Mouse (Mus musculus): ENCODE results near the gene Rabl6. TPM values are rescaled to one million over a fixed set of nuclear protein-coding genes. Genes with fewer than 3 reads are reported as not detected.

Gene Rabl6
- polyA plus RNA-seq, 1 experiment from 2014 or later: 78.3 TPM

Other genes starting within 250 kb of the Rabl6 start
- gene Uap1l1, start 242.8 kb downstream of the Rabl6 start, polyA plus RNA-seq (2016; fragmentation: Nextera tagmentation; extraction: Ambion mirVana): 5.6 and 7.2 TPM in 2 replicates
- 38.1 and 39.5 TPM in 2 replicates for gene Sapcd2, start 236.2 kb downstream of the Rabl6 start, polyA plus RNA-seq (2016; fragmentation: Nextera tagmentation; extraction: Ambion mirVana)
- gene Entpd2, start 212.6 kb downstream of the Rabl6 start, polyA plus RNA-seq (2016; fragmentation: Nextera tagmentation; extraction: Ambion mirVana): 0.75 and 1.5 TPM in 2 replicates
- 241 and 266 TPM in 2 replicates for gene Npdc1, start 209.2 kb downstream of the Rabl6 start, polyA plus RNA-seq (2016; fragmentation: Nextera tagmentation; extraction: Ambion mirVana)
- gene Fut7, start 185.3 kb downstream of the Rabl6 start, polyA plus RNA-seq (2016; fragmentation: Nextera tagmentation; extraction: Ambion mirVana): 0.09 and 0.29 TPM in 2 replicates
- gene Abca2, start 179.8 kb downstream of the Rabl6 start, polyA plus RNA-seq (2016; fragmentation: Nextera tagmentation; extraction: Ambion mirVana): 10.0 and 10.2 TPM in 2 replicates
- gene Clic3, start 151.7 kb downstream of the Rabl6 start, polyA plus RNA-seq (2016; fragmentation: Nextera tagmentation; extraction: Ambion mirVana): 1.7 and 2.3 TPM in 2 replicates
- gene Paxx, start 147.4 kb downstream of the Rabl6 start, polyA plus RNA-seq (2016; fragmentation: Nextera tagmentation; extraction: Ambion mirVana): 49.5 and 52.5 TPM in 2 replicates
- 1.1 and 1.4 TPM in 2 replicates for gene Ptgds, start 138.5 kb downstream of the Rabl6 start, polyA plus RNA-seq (2016; fragmentation: Nextera tagmentation; extraction: Ambion mirVana)
- gene Lcn12, start 114.6 kb downstream of the Rabl6 start, polyA plus RNA-seq (2016; fragmentation: Nextera tagmentation; extraction: Ambion mirVana): not detected in 2 replicates
- 107 and 118 TPM in 2 replicates for gene Fbxw5, start 107.8 kb downstream of the Rabl6 start, polyA plus RNA-seq (2016; fragmentation: Nextera tagmentation; extraction: Ambion mirVana)
- 5.3 and 6.1 TPM in 2 replicates for gene C8g, start 106.8 kb downstream of the Rabl6 start, polyA plus RNA-seq (2016; fragmentation: Nextera tagmentation; extraction: Ambion mirVana)
- 26.9 and 28.0 TPM in 2 replicates for gene Traf2, start 61.6 kb downstream of the Rabl6 start, polyA plus RNA-seq (2016; fragmentation: Nextera tagmentation; extraction: Ambion mirVana)
- 386 TPM in 2 replicates for gene Edf1, start 50.7 kb downstream of the Rabl6 start, polyA plus RNA-seq (2016; fragmentation: Nextera tagmentation; extraction: Ambion mirVana)
- 1.7 and 4.8 TPM in 2 replicates for gene Mamdc4, start 33.7 kb downstream of the Rabl6 start, polyA plus RNA-seq (2016; fragmentation: Nextera tagmentation; extraction: Ambion mirVana)
- gene Phpt1, start 33.3 kb downstream of the Rabl6 start, polyA plus RNA-seq (2016; fragmentation: Nextera tagmentation; extraction: Ambion mirVana): 169 and 176 TPM in 2 replicates
- 2.3 and 3.0 TPM in 2 replicates for gene Ajm1, start 26.8 kb downstream of the Rabl6 start, polyA plus RNA-seq (2016; fragmentation: Nextera tagmentation; extraction: Ambion mirVana)
- 0.26 and 0.30 TPM in 2 replicates for gene Ccdc183, start 9.2 kb upstream of the Rabl6 start, polyA plus RNA-seq (2016; fragmentation: Nextera tagmentation; extraction: Ambion mirVana)
- 22.7 and 24.9 TPM in 2 replicates for gene Tmem141, start 13.5 kb upstream of the Rabl6 start, polyA plus RNA-seq (2016; fragmentation: Nextera tagmentation; extraction: Ambion mirVana)
- gene Fcna, start 19.5 kb upstream of the Rabl6 start, polyA plus RNA-seq (2016; fragmentation: Nextera tagmentation; extraction: Ambion mirVana): 1.2 and 1.3 TPM in 2 replicates
- not detected in 2 replicates for gene Lcn8, start 44.6 kb upstream of the Rabl6 start, polyA plus RNA-seq (2016; fragmentation: Nextera tagmentation; extraction: Ambion mirVana)
- not detected in 2 replicates for gene Lcn5, start 49.4 kb upstream of the Rabl6 start, polyA plus RNA-seq (2016; fragmentation: Nextera tagmentation; extraction: Ambion mirVana)
- not detected in 2 replicates for gene Lcn6, start 68.3 kb upstream of the Rabl6 start, polyA plus RNA-seq (2016; fragmentation: Nextera tagmentation; extraction: Ambion mirVana)
- gene Lcn10, start 74.2 kb upstream of the Rabl6 start, polyA plus RNA-seq (2016; fragmentation: Nextera tagmentation; extraction: Ambion mirVana): not detected in 2 replicates
- not detected in 2 replicates for gene Obp2a, start 91.5 kb upstream of the Rabl6 start, polyA plus RNA-seq (2016; fragmentation: Nextera tagmentation; extraction: Ambion mirVana)
- gene Bmyc, start 98.2 kb upstream of the Rabl6 start, polyA plus RNA-seq (2016; fragmentation: Nextera tagmentation; extraction: Ambion mirVana): 94.1 and 95.1 TPM in 2 replicates
- gene Obp2b, start 128.5 kb upstream of the Rabl6 start, polyA plus RNA-seq (2016; fragmentation: Nextera tagmentation; extraction: Ambion mirVana): not detected in 2 replicates
- not detected in 2 replicates for gene Lcn3, start 157.0 kb upstream of the Rabl6 start, polyA plus RNA-seq (2016; fragmentation: Nextera tagmentation; extraction: Ambion mirVana)
- not detected in 2 replicates for gene Lcn11, start 168.5 kb upstream of the Rabl6 start, polyA plus RNA-seq (2016; fragmentation: Nextera tagmentation; extraction: Ambion mirVana)
- gene Gm13539, start 173.7 kb upstream of the Rabl6 start, polyA plus RNA-seq (2016; fragmentation: Nextera tagmentation; extraction: Ambion mirVana): not detected in 2 replicates
- gene Glt6d1, start 207.3 kb upstream of the Rabl6 start, polyA plus RNA-seq (2016; fragmentation: Nextera tagmentation; extraction: Ambion mirVana): not detected in 2 replicates
- gene Lcn9, start 214.6 kb upstream of the Rabl6 start, polyA plus RNA-seq (2016; fragmentation: Nextera tagmentation; extraction: Ambion mirVana): not detected in 2 replicates
- gene Sohlh1, start 238.7 kb upstream of the Rabl6 start, polyA plus RNA-seq (2016; fragmentation: Nextera tagmentation; extraction: Ambion mirVana): not detected in 2 replicates